Mouse (Mus musculus) stomach, adult 2 months (tissue): ENCODE results near the gene Cacng5. TPM values are rescaled to one million over a fixed set of nuclear protein-coding genes. Genes with fewer than 3 reads are reported as not detected.

Experiments
- polyA plus RNA-seq: library from polyadenylated mRNA; depleted of rRNA; stranded (reverse); fragments of >200 nt; gene quantifications from 2 replicates; pipeline ENCODE4 v1.2.3, GENCODE M21; 2012; rRNA removed

The Cacng5 gene
- polyA plus RNA-seq, result 0.03 and 0.04 TPM in 2 replicates

DNA sequence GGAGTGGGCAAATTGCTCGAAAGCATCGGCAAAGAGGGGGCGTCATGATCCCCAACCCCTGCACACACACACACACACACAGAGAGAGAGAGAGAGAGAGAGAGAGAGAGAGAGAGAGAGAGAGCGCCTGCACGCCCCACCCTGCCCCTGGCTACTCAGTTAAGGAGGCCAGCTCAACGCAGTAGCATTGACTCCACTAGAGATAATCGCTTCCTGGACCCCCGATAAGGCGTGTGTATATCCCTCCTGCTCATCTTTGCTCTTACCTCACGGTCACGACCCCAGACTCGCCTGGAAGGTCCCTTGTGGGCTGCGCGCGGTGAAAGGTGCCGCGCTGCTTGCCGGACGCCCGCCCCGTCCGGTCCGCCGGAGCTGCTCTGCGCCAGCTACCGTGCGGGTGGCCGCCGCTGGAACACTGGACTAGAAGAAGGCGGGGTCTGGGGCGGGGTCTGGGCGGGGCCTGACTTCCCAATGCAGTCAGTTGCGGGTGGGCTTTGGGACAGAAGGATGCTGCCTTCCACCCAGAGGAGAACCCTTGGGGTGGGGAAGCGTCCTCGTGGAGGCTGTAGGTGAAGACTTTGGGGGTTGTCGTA lies at the start of gene Cacng5:
TSS of gene Cacng5 (minus strand) at position 422 of the 593 bp plus-strand sequence.

Other genes with a start within 250 kb of the Cacng5 start
- 3.6 and 5.7 TPM in 2 replicates for gene Cacng1, start 198.5 kb downstream of the Cacng5 start, polyA plus RNA-seq
- gene Cacng4, start 120.5 kb downstream of the Cacng5 start, polyA plus RNA-seq, result 0.45 and 0.55 TPM in 2 replicates